Mouse (Mus musculus) monocyte, adult 5-6 weeks (primary cell): Measurements from ENCODE around the gene A330070K13Rik. TPM values are rescaled to one million over a fixed set of nuclear protein-coding genes. Genes with fewer than 3 reads are reported as not detected.

Experiments
- ATAC-seq: fragments of 153-309, 156-312 bp; replicated peaks from 2 replicates; pipeline ENCODE4 v1.8.0; 2017; ENCODE audit warnings: mild to moderate bottlenecking; ENCODE audit not compliant: low TSS enrichment, insufficient number of reproducible peaks, severe bottlenecking, poor library complexity, low FRiP score
- total RNA-seq: library from RNA; stranded (forward); fragments of 200-1000, 200-491, 200-594 nt; gene quantifications from 3 replicates; pipeline ENCODE4 v1.2.3, GENCODE M21; 2017

A330070K13Rik gene
- total RNA-seq, 1 experiment from 2014 or later, result not detected

DNA sequence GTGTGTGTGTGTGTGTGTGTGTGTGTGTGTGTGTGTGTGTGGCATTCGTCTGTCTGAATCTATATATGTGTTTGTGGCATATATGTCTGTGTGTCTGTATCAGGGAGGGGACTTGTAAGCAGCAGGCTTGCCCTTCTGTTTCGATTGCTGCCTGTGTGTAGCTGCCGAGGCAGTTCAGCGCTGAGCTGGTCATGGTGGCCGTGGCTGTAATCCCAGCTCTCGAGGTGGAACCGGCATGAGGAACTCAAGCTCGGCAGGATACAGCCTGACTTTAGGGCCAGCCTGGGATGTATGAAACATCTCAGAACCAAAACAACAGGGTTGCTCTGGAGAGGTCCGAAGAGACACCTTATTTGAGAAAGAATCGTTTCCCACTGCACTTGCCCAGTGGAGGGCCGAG lies 50.5 kb downstream of the A330070K13Rik start:
- no peak for ATAC-seq

- ATAC-seq, result no peak
These were observed 50.9 kb downstream of the A330070K13Rik start for GRCm38 (mm10) chr5:130333566-130333965.

DNA sequence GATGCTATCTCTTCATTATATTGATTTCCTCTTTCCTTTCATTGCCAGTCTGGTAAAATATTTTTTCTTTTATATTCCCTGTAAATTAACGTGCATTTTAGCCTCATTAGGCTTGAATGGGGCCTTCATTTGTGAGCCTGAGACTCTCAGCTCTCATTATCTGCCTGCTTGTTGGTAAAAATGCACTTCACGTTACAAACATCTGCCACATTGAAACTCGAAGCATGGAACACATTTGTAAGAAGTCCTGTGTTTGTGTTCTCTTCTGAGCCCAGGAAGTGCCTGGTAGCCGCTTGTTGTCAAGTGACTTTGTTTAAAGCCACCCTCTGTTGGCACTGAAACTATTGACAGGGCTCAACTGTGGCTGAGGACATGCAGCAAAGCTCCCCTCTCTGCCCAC lies 53.2 kb downstream of the A330070K13Rik start:
- ATAC-seq, result no peak

DNA sequence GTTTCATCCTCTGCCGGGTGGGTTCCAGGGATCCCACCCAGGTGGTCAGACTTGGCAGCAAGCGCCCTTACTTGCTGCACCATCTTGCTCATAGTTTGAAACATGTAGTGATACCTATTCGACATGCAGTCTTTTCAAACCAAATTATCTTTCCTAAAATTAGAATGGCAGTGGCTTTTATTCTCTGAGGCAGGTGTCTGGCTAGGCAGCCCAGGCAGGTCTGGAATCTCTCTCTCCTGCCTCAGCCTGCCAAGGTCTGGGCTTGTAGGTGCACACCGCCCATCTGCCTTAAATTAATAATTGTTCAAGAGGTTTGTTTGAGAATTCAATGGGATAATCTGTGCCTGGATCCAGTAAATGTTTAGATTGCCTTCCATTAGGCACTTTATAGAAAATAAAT lies 53.6 kb downstream of the A330070K13Rik start:
- no peak for ATAC-seq

DNA sequence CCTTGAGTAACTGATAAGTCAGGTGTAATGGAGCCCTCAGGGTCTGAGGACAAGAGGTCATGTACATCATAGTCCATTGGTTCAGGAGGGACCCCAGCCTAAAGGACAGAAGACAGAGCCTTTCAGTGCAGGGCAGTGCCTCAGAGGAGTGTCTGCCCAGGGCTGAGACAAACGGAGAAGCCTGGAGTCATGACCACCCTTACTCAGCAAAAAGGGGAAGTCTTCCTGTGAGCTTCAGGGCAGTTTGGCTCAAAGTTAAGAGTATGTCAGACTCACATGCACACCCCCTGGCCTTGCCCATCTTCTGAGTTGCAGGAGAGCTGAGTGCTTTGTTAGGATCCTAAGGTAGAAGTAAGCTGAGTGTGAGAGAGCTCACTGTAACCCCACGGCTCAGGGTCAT lies 54.5 kb downstream of the A330070K13Rik start:
- no peak for ATAC-seq

Other genes with a start within 250 kb of the A330070K13Rik start
- gene Kctd7, start 239.8 kb downstream of the A330070K13Rik start, total RNA-seq, result 0.95 to 4.5 TPM (median 1.5 TPM) in 3 replicates
- 41.1 to 67.6 TPM (median 53.3 TPM) in 3 replicates for gene Rabgef1, start 212.8 kb downstream of the A330070K13Rik start, total RNA-seq
- 37.6 to 41.1 TPM (median 40.2 TPM) in 3 replicates for gene Tmem248, start 167.6 kb downstream of the A330070K13Rik start, total RNA-seq
- 123 to 159 TPM (median 156 TPM) in 3 replicates for gene Sbds, start 129.1 kb downstream of the A330070K13Rik start, total RNA-seq
- 16.3 to 34.8 TPM (median 16.7 TPM) in 3 replicates for gene Tyw1, start 129.0 kb downstream of the A330070K13Rik start, total RNA-seq
- gene Caln1, start 15.2 kb downstream of the A330070K13Rik start, total RNA-seq, result not detected in 3 replicates